Mouse (Mus musculus): ENCODE measurements at regions not wholly inside any gene's neighbourhood (a gene's known extent, or its start where the extent isn't known, plus 50 kb on each side); places are given as distances from the start of the nearest gene placed in this dataset.

DNA sequence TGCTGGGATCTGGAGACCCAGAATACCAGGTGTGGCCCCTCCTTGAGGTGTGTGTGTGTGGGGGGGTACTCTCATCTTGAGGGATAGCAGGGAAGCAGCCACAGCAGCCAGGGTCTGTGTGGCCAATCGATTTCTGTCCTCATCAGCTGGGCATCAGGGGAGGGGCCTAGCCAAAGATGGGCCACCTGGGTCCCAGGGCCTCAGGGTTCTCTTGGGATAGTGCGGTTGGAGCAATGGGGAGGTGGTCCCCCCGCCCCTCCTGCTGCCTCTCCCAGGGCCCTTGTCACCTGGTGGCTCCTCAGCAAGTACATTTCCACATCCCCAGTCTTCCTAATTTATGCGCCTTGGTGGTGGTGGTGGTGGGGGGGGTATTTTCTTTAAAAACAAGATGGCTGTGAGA lies 55.4 kb downstream of the Uncx start:
- no peak for DNase-seq

DNA sequence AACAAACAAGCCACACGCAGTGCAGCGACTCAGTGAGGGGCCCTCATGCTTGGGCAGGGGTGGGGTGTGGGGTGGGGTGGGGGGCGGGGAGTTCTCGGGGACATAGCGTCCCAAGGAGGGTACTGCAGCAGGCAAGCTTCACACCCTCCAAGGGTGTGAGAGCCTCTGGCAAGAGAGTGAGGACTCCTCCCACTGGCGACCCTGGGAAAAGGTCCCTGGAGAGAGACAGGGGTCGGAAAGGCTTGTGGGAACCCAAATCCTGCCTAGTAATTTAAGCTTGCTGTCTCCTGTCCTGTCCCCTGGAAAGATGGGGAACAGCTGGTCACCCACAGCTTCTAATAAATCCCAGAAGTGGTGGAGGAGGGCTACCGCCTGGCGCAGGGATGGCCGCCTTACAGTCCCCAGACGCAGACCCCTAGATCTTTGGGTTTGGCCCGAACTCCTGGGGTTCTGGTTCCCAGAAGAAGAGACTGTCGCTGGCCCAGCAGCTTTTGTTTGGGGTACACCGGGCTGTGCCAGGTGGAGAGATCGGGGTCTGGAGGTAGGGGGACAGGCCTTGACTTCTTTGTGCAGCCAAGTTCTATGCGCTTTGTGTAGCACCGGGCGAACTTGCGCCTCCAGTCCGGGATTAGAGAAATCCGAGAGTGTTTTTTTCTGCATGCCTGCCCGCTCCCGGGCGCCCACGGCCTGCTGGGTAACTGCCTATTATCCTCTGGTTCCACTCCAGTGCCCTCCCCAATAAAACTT lies 56.1 kb downstream of the Uncx start:
- DNase-seq = peak; percentile 23

DNA sequence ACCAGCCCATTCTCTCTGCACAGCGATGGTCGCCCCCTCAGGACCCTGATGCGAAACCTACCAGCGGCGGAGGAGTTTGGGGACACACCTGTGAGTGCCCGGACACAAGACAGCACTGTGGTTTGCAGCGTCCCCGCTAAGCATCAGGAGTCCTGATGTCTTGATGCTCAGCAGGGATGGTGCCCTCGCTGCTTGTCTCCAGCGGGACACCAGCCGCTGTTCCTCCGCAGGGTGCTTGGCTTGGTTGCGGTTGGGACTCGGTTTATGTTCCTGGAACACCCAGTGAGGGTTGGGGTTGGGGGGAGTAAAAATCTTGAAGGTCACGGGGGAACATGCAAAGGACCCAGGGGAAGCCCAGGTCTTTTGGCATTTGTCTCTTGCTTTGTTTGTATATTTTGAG lies 56.9 kb downstream of the Uncx start:
- no peak for DNase-seq

DNA sequence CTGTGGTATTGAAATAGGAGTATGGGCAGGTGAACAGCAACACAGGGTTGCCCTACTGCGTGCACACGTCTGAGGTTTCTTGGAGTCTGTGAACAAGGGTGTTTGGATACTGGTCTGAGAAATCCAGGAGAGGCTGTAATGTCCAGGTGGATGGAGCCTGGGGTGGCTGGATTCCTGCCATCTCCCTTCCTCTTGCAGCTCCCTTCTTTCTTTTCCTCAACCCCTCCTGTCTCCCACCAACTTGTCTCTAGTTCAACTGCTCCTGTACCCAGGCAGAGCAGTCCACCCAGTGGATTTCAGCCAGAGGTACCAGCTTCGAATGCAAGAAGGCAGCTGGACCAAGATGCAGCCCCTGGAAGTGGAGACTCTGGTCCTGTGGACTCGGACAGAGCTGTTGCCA lies 59.6 kb downstream of the Uncx start:
- no peak for DNase-seq

DNA sequence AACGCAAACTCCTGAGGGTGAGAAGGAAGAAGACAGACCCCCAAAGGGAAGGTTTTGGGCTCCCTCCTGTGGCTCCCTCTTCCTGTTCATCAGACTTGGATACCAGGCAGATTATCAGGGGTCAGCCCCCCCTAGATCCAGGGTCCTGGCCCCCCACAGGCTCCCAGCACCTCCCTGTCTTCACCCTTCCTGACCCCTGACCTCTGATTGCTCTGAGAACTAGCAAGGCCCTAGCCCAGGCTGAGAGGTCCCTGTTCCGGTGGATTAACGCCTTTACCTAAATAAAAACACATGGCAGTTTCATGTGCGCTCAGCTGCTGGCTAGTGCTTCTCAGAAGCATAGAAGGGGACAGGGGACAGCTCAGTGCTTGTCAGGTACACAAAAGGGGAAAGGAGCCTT lies 60.2 kb downstream of the Uncx start:
- DNase-seq = no peak

DNA sequence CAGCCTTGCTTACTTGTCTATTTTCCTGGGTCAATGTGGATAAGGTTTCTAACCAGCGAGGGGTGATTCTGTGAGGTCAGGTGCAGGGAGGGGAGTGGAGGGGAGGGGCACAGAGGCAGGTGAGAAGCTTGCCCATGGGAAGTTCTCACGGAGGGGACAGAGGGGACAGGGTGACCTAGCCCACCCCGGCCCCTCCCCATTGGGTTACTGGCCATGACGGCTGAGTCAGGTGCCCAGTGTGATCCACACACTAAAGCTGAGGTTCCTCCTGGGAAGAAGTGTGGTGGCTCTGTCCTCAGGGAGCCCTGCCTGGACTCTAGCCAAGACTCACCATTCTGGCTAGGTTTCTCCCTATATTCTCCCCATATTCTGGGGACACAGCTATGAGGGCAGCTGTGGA lies 61.0 kb downstream of the Uncx start:
- no peak for DNase-seq

DNA sequence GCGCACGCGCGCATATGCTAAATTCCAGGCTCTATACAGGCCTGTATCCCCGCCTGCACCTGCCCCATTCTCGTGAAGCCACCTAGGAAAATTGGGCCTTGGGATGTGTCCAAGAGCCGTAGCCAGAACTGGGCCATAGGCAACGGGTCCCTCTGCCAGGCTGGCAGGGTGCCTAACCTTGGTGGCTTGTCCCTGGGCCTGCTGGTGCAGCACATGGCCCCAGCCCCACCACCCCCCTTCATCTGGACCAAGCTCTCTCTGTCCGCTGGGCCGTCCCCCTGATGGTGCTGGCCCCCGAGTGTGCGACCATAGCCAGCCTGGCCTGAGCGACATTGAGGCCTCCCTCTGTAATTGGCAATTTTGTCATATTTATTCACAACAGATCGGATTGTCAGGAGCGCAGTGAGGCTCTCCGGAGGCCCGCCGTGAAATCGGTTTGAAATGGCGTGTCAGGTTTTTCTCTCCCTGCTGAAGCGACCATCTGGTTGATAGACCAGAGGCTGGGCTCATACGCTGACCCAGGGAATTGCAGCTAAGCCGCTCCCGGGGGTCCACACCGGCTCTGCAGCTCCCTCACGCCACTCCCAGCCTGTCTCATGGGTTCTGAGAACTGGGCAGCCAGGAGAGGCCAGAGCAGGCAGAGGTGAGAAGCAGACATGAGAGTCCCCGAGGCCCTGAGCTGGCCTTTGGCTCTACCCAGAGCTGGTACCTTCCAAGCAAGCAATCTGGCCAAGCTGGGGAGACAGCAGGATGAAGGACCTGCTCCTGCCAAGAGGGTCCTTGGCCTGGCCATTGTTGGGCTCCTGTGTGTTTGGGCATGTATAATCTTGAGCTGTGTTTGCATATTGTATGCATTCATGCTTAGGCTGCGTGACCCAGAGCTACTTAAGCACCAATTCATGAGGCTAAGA lies 67.6 kb downstream of the Uncx start:
- DNase-seq = no peak

DNA sequence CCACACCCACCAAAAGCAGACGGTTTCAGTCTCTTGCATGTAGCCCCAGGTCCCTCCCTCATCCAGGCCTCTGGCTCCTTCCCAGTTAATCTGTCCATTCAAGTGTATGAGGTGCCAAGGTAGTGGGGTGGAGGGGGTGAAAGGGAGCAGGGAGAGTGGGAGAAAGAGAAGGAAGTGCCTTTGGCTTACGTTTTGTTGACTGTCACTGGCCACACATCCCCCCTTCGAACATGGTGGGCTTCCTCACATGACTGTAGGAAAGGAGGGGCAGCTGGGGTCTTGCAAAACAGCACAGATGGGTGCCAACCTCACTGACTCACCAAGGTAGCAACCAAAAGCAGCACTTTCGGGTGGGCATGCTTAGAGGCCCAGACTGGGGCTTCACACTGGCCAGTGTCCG lies 68.9 kb downstream of the Uncx start:
- DNase-seq = no peak

DNA sequence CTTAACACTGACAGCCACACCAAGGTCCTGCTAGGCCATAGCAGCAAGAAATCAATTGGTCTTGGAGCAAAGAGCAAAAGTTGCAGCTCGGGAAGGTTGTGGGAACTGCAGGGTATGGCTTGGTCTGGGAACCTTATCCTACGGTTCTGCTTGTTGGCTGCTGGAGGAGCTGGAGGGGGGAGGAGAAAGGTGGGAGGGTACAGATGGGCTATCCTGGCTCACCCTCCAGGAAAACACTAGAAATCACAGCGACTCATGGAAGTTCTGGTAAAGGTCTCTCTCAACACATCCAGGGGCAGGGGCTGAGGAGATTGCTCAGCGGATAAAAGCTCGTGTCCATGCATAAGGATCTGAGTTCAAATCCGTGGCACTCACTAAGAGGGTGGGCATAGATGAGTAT lies 69.4 kb downstream of the Uncx start:
- no peak for DNase-seq

DNA sequence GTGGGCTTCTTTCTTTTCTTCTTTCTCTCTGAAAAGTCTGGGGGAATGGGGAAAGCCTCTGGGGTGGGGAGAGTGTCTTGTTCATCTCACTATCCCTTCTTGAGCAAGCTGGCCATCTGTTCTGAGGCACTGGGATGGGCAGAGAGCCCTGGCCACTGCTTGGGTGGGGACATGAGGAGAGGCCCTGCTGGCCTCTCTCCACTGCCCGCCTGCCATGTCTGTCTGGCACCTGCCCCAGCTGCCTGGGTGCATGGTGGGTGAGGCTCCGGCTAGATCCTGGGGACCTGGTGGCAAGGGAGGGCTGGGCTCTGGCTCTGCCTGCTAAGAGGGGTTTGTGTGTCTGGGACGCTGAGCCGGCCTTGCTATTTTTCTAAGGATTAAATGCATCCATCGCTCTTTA lies 70.3 kb downstream of the Uncx start:
- no peak for DNase-seq

DNA sequence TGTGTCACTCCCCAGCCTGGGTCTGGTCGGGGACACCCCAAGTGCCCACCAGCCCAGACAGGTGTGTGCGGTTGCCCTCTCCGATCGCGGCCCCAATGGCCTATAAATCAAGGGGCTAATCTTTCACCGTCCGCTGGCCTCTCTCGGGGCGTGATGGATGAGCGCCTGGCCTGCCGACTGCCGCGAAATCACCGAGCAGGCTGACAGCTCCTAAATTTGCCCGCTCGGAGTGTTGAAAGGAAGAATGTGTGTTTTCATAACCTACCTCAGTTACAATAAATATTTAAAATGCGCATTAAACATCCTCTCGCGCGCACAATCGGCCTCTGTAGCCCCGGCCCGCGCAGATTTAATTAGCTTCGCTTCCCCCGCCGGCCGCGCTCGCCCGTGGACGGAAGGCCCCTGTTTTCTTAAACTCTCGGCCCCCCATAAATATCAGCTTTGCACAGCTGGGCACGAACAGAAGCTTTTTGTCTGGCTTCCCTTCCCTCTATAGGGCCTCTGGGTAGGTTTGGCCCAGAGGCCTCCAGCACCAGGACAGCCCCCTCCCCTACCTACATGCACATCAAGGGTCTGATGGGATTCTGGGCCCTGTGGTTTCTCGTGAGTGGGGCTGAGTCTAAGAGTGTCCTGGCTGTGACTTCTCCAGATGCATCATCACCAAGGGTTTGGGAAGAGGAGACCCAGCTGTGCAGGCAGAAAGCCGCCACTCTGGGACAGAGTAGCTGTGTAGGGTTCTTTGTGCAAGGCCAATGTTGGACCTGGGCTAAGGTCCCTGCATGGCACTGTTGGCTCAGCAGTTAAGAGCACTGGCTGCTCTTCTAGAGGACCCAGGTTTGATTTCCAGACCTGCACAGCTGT lies 76.2 kb downstream of the Uncx start:
- no peak for DNase-seq

DNA sequence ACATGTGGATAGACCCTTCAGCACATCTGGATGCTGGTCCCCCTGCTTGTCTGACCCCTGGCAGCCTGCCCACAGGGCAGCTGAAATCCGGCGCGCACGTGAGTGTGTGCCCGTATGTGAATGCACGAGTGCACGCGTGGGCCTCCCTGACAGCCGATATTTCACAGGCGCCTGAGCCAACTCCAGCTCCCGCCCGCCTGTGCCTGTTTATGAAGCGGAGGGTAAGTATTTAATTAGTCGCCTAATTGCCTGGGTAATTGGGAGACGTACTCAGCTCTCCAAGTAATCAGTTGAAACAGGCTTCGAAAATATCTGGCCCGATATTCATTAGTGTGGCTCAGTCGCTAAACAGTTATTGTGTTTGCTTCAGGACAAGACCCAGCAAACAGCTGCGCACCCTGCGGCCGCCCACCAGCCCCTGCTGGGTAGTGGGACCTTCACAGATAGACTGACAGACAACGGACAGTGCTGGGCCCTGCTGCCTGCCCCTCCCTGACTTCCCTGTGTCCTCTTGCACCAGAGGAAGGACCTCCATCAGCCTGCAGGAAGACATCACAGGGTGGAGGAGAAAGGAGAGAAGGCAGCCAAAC lies 82.7 kb downstream of the Uncx start:
- no peak for DNase-seq

DNA sequence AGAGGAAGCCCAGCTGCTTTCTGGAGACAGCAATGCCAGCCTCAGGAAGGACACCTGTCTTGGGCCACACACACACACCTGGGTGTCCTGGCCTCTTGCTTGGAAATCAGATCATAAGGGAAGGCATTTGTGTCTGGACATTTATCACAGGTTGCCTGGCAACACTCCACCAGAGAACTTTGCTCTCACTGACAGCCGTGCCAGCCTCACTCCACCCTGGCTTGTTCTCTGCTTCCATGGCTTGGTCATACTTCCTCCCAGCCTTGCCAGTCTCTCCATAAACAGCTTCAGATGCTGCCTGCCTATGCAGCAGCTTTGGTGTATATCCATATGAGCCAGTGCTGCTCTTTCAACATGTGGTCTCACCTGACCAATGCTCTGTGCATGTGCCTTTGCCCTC lies 84.3 kb downstream of the Uncx start:
- peak; percentile 39 for DNase-seq

DNA sequence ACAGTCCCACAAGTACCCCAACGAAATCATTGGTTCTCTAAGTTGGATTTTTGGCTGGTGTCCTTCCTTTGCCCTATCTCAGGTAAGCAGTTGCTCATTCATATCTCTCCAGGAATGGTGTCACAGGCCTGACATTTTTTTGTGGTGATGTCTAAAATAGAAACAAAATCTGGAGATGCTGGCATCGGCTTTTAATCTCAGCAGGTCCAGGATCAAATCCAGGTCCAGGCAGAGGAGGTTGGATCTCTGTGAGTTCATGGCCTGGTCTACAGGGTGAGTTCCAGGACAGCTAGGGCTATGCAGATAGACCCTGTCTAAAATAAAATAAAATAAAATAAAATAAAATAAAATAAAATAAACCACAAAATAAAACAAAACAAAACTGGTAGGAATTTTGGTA lies 93.7 kb downstream of the Uncx start:
- no peak for DNase-seq

DNA sequence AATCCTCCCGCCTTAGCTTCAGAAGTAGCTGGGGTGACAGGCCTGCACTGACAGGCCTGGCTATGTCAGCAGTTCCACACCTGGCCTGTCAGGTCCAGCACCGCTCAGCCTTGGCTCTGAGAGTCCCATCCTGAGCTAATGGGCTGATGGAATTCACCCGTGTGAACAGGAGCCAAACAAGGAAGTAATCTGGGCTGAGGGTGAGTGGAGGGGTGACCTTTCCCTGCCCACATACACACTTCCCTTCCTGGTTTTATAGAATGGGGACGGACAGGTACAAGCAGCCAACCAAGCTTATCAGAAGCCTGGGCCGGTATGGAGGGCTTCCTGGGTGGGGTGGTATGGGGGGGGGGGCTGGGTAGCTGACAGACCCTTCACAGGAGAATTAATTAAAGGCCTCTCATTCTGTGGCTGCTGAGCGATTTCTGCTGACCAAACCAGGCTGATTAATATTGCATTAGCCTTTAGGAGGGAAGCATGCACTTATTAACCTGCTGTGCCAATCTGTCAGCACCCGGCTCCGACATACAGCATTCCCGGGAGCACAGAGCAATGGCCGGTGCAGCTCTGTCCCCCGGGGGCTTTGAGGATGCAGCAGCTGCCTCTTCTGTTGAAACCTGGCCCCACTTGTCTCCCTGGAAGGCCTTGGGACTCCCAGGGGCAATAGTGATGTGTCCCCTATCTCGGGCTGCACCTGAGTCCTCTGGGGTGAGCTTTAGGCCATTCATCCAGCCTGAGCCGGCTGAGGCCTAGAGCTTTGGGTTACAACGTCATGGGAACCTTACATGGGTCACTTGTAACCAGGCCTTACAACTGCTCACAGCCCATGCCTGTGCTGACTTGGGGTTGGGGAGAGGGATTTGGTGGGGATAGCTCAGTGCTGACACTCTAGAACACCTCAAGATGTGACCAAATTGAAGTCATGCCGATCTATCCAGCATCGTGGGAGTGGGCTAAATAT lies 95.2 kb downstream of the Micall2 start:
- DNase-seq = peak; percentile 64

DNA sequence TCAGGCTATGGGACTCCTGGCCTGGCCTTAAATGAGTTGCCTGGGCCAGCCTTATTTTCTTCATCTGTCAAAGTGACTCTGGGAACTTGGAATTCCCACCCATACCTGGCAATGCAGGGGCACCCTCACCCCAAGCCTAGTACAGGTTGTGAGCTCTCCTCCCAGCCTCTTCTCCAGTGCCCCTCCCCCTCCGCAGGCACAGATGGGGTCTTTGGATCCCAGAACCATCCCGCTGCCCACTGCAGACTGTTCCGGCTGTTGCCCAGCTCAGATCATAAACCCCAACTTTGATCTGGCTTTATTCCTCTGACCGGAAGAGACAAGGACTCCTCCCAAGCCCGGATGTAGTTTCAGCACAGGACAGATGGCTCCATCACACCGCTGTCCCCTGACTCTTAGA lies 91.3 kb downstream of the Micall2 start:
- no peak for DNase-seq

DNA sequence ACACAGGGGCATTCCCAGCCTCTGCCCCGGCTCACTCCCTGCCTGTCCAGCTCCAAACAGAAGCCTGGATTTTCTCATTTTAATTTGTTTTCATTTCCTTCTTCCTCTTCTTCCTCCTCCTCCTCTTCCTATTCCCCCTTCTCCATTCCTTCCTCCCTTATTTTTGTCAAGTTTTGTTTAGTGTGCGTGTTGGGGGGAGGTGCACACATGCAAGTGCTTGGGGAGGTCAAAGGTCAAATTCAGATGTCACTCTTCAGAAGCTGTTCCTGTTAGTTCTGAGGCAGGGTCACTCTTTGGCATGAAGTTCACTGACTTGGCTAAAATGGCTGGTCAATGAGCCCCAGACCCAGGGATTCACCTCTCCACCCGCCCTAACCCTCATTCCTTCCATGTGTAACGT lies 85.1 kb downstream of the Micall2 start:
- no peak for DNase-seq
